12 mouse cellular contexts compared by ENCODE assay signal in the genomic region with DNA sequence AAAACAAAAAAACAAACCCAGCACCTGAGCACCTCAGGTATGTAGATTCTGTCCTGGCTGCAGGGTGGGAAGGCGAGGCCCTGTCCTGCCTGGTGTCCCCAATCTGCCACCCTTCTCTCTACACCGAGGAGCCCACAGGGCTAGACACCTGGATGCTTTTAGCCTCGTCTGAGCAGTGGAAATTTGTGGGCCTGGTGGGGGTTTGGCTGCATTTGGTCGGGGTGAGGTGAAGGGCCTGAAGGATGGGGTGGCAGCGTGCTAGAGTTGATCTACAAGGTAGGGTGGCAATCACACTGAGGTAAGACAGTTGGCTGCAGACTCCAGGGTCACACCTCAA.
DNase-seq lines count a peak whose midpoint lies in the region; ATAC-seq and TF ChIP-seq lines count a peak whose summit lies in the region.
"Had no signal": no experiment of that assay in that cellular context is flagged by ENCODE, and none has a peak within 500 bp of the region (broad histone marks: within the 10 kb centered on the region; RNA-seq: fewer than 3 reads in every experiment).

No protein-coding gene starts in this region.

- no peaks in the 10 kb centered on the region for H3K9me3 ChIP-seq in E14TG2a.4 (ENCODE audit: low read length)
- no peaks in the 10 kb centered on the region for H3K9me3 ChIP-seq in liver, embryonic 13.5 days (replicated peaks)

- H3K27me3 ChIP-seq in kidney, adult 2 months (replicated peaks; ENCODE audit: control insufficient read depth, insufficient read depth, low read length): no peaks in the 10 kb centered on the region
- H3K27me3 ChIP-seq in E14TG2a.4 (ENCODE audit: insufficient read depth, low read length): no peaks in the 10 kb centered on the region
- no peaks in the 10 kb centered on the region for H3K27me3 ChIP-seq in liver, embryonic 13.5 days

- DNase-seq in kidney, adult 2 months: no peak
- DNase-seq in kidney, postnatal 10 days: no peak
- no peak for DNase-seq in liver, embryonic 13.5 days
- DNase-seq in layer of hippocampus, adult 2 months (ENCODE audit: low spot score in 2 of 2): no peak
- no peak for DNase-seq in cerebellum, postnatal 4 days (ENCODE audit: low spot score in 2 of 2)
- DNase-seq: cerebellum, postnatal 36 days; kidney, adult 8-10 months; lung, embryonic 14.5 days; midbrain, embryonic 14.5 days had no signal

- H3K4me2 ChIP-seq in liver, embryonic 13.5 days: no peak overlapping the region
- H3K4me2 ChIP-seq: lung, embryonic 14.5 days had no signal

- TF ChIP-seq CTCF in kidney, adult 2 months (conservative IDR thresholded peaks at IDR 0.05; ENCODE audit: insufficient read depth, insufficient read length, low read depth, low read length): no peak
- no peak for TF ChIP-seq CTCF in E14TG2a.4 (conservative IDR thresholded peaks at IDR 0.05; ENCODE audit: low read length)
- no peak for TF ChIP-seq CTCF in bone marrow macrophage, adult 2 months (IDR thresholded peaks at IDR 0.05; ENCODE audit: low read depth, low read length)
- no peak for TF ChIP-seq CTCF in layer of hippocampus, adult 2 months (conservative IDR thresholded peaks at IDR 0.05)

- no peaks in the 10 kb centered on the region for H3K36me3 ChIP-seq in kidney, adult 2 months (ENCODE audit: control insufficient read depth, insufficient read depth, low read length)
- peaks cover 5% of the 10 kb centered on the region; the same call in 1 of the 2 replicates for H3K36me3 ChIP-seq in E14TG2a.4 (ENCODE audit: insufficient read depth, low read length)
- no peaks in the 10 kb centered on the region for H3K36me3 ChIP-seq in liver, embryonic 13.5 days

- peak overlapping the region; percentile 4; the same call in 1 of the 2 replicates for H3K27ac ChIP-seq in kidney, adult 2 months (ENCODE audit: insufficient read depth, low read depth, low read length)
- peak overlapping the region; percentile 88 for H3K27ac ChIP-seq in bone marrow macrophage, adult 2 months (ENCODE audit: insufficient read depth, low read depth, low read length)
- peak overlapping the region; percentile 70 for H3K27ac ChIP-seq in liver, embryonic 13.5 days
- no peak overlapping the region for H3K27ac ChIP-seq in layer of hippocampus, adult 2 months

- peaks cover 13% of the 10 kb centered on the region; the same call in 1 of the 2 replicates for H3K4me1 ChIP-seq in kidney, adult 2 months (ENCODE audit: control insufficient read depth, insufficient read depth, low read length)
- H3K4me1 ChIP-seq in E14TG2a.4 (replicated peaks; ENCODE audit: low read depth, low read length): peaks cover 100% of the 10 kb centered on the region
- H3K4me1 ChIP-seq in bone marrow macrophage, adult 2 months (ENCODE audit: control insufficient read depth, insufficient read depth, low read length): peaks cover 36% of the 10 kb centered on the region
- H3K4me1 ChIP-seq in liver, embryonic 13.5 days (replicated peaks): peaks cover 94% of the 10 kb centered on the region

- WGBS in kidney, adult 2 months: 83% methylated on average over 5 of the region's 5 CpGs
- WGBS in liver, embryonic 13.5 days (ENCODE audit: insufficient replicate concordance): 48% methylated on average over 5 of the region's 5 CpGs

- no peak overlapping the region for H3K4me3 ChIP-seq in kidney, adult 2 months (ENCODE audit: insufficient read depth, low read depth, low read length)
- H3K4me3 ChIP-seq in E14TG2a.4 (replicated peaks; ENCODE audit: low read length): 0 out of 2 replicates have a peak overlapping the region, but pooled peaks have one; percentile 65
- H3K4me3 ChIP-seq in bone marrow macrophage, adult 2 months (ENCODE audit: insufficient read depth, low read length): no peak overlapping the region
- no peak overlapping the region for H3K4me3 ChIP-seq in liver, embryonic 13.5 days (replicated peaks)
- no peak overlapping the region for H3K4me3 ChIP-seq in layer of hippocampus, adult 2 months
- H3K4me3 ChIP-seq: erythroblast, embryonic 14.5 days had no signal

- no peak for TF ChIP-seq POLR2A in kidney, adult 2 months (IDR thresholded peaks at IDR 0.05; ENCODE audit: low read depth, low read length)
- TF ChIP-seq POLR2A in bone marrow macrophage, adult 2 months (IDR thresholded peaks at IDR 0.05; ENCODE audit: borderline replicate concordance, low read depth, low read length): no peak

- no peak for ATAC-seq in liver, embryonic 13.5 days (ENCODE audit: low read depth)

- 0 out of 2 replicates have a peak overlapping the region, but pooled peaks have one; percentile 19 for H3K9ac ChIP-seq in liver, embryonic 13.5 days
- H3K9ac ChIP-seq: lung, embryonic 14.5 days had no signal
